Mouse (Mus musculus) thymus, adult 2 months (tissue): ENCODE measurements at regions not wholly inside any gene's neighbourhood (a gene's known extent, or its start where the extent isn't known, plus 50 kb on each side); places are given as distances from the start of the nearest gene placed in this dataset.

Source experiments
- CTCF ChIP-seq: fragments of 200-500 bp; IDR thresholded peaks from 2 replicates; pipeline ENCODE4 v1.5.1; 2012; ENCODE audit warnings: mild to moderate bottlenecking, control low read depth, low read length, moderate library complexity, borderline replicate concordance; ENCODE audit not compliant: control insufficient read depth, poor library complexity, insufficient read depth; ENCODE audit errors: extremely low read depth
- POLR2A ChIP-seq: fragments of 200-500 bp; IDR thresholded peaks from 2 replicates; pipeline ENCODE4 v1.6.1; 2012; ENCODE audit warnings: mild to moderate bottlenecking, low read length, control low read depth, moderate library complexity; ENCODE audit not compliant: control insufficient read depth, poor library complexity, insufficient read depth; ENCODE audit errors: extremely low read depth

DNA sequence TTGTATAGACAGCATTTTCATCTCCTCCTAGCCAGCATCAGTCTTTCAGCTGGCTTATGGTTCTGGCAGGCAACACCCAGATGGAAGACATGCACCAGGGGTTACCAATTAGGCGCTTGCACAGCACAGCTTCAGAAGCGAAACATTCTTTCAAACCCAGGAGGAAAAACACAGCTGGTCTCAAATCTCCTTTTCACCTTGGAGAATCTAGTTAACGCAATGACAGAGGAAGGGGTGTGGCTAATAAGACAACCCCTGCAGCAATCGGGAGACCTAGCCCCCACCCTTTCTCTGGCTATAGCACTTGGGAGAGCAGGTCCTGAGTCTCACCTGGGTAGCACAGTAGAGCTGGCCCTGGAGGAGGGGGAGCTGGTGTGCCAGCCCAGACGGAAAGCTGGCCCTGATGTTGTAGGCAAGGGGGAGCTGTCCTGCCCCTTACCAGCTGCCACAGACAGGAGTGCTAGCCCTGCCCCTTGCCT is 84.4 kb upstream of the Thpo start:
- TF ChIP-seq CTCF (no peak), POLR2A (no peak)
